Mouse (Mus musculus) heart, embryonic 16.5 days (tissue): Measurements from ENCODE around the gene Fbl. TPM values are rescaled to one million over a fixed set of nuclear protein-coding genes. Genes with fewer than 3 reads are reported as not detected.

Experiments
- polyA plus RNA-seq: library from polyadenylated mRNA; unstranded; fragments of >200 nt; fragmentation: Nextera tagmentation; extraction: Ambion mirVana; gene quantifications from 2 replicates; pipeline ENCODE4 v1.2.1, GENCODE M21; 2015

The Fbl gene
- polyA plus RNA-seq, 1 experiment from 2014 or later, result 71.5 TPM

Other genes starting within 250 kb of the Fbl start
- 7.5 and 7.6 TPM in 2 replicates for gene Zfp974, start 240.2 kb upstream of the Fbl start, polyA plus RNA-seq
- 12.9 and 14.3 TPM in 2 replicates for gene Zfp780b, start 190.5 kb upstream of the Fbl start, polyA plus RNA-seq
- 2.4 and 2.5 TPM in 2 replicates for gene Zfp850, start 155.6 kb upstream of the Fbl start, polyA plus RNA-seq
- 228 and 238 TPM in 2 replicates for gene Psmc4, start 119.6 kb upstream of the Fbl start, polyA plus RNA-seq
- gene Fcgbp, start 98.5 kb upstream of the Fbl start, polyA plus RNA-seq, result 0.65 and 3.8 TPM in 2 replicates
- 0.05 and 0.12 TPM in 2 replicates for gene 9530053A07Rik, start 40.2 kb upstream of the Fbl start, polyA plus RNA-seq
- gene Dyrk1b, start 9.8 kb downstream of the Fbl start, polyA plus RNA-seq, result 7.7 and 8.9 TPM in 2 replicates
- gene Eid2, start 98.2 kb downstream of the Fbl start, polyA plus RNA-seq, result 0.68 and 0.94 TPM in 2 replicates
- 6.6 and 7.3 TPM in 2 replicates for gene Eid2b, start 108.0 kb downstream of the Fbl start, polyA plus RNA-seq
- not detected in 2 replicates for gene Selenov, start 121.5 kb downstream of the Fbl start, polyA plus RNA-seq
- 0.16 and 0.17 TPM in 2 replicates for gene Dll3, start 132.5 kb downstream of the Fbl start, polyA plus RNA-seq
- 130 and 132 TPM in 2 replicates for gene Timm50, start 142.4 kb downstream of the Fbl start, polyA plus RNA-seq
- gene Supt5, start 169.0 kb downstream of the Fbl start, polyA plus RNA-seq, result 62.8 and 66.2 TPM in 2 replicates
- gene Rps16, start 180.9 kb downstream of the Fbl start, polyA plus RNA-seq, result 506 and 555 TPM in 2 replicates
- gene Plekhg2, start 202.9 kb downstream of the Fbl start, polyA plus RNA-seq, result 35.8 and 41.8 TPM in 2 replicates
- 15.4 and 18.5 TPM in 2 replicates for gene Zfp36, start 210.5 kb downstream of the Fbl start, polyA plus RNA-seq
- gene Med29, start 223.0 kb downstream of the Fbl start, polyA plus RNA-seq, result 41.3 and 50.1 TPM in 2 replicates
- gene Paf1, start 223.2 kb downstream of the Fbl start, polyA plus RNA-seq, result 78.9 and 79.9 TPM in 2 replicates